Mouse (Mus musculus): Measurements from ENCODE around the gene Fam149b. TPM values are rescaled to one million over a fixed set of nuclear protein-coding genes. Genes with fewer than 3 reads are reported as not detected.

Fam149b gene
- polyA plus RNA-seq, 1 experiment from 2014 or later, result 13.5 TPM

GRCm38 (mm10) chr14:20393205-20393913 is 45.4 kb downstream of the Fam149b start, which contains the start of gene Mrps16:
Gene Mrps16 (minus strand): TSS chr14:20393634.
- ATAC-seq (ENCODE audit: low FRiP score, low TSS enrichment) (peak; percentile 98), DNase-seq (ENCODE audit: low spot score) (peak; percentile 98)
- H3K36me3 ChIP-seq (ENCODE audit: control insufficient read depth, insufficient read depth, low read length), result 0 out of 2 replicates have a peak, but pooled peaks cover 5% of the 10 kb centered on the region
- H3K27me3 ChIP-seq (ENCODE audit: control insufficient read depth, insufficient read depth, low read length), result no peaks in the 10 kb centered on the region
- peak within 1 kb of the TSS; percentile 58 for H3K4me2 ChIP-seq (replicated peaks; ENCODE audit: low read depth)
- peak within 1 kb of the TSS; percentile 86 for H3K27ac ChIP-seq (replicated peaks)
- H3K9me3 ChIP-seq (ENCODE audit: control insufficient read depth, low read length), result no peaks in the 10 kb centered on the region
- H3K9ac ChIP-seq (ENCODE audit: low read length), result peak within 1 kb of the TSS; percentile 88
- H3K4me1 ChIP-seq (replicated peaks; ENCODE audit: control insufficient read depth, insufficient read depth), result no peaks in the 10 kb centered on the region
- peak; percentile 93 for TF ChIP-seq CTCF (IDR thresholded peaks at IDR 0.05; ENCODE audit: low read depth)
- TF ChIP-seq EP300 (optimal IDR thresholded peaks at IDR 0.05), result no peak
- WGBS, result under 1% methylated on average over 64 of the region's 68 CpGs
- H3K4me3 ChIP-seq (ENCODE audit: low read depth, low read length), result peak within 1 kb of the TSS; percentile 78

GRCm38 (mm10) chr14:20397220-20397619 is 49.3 kb downstream of the Fam149b start:
- Histone ChIP-seq H3K9ac (ENCODE audit: low read length) (no peak overlapping the region), H3K4me1 (replicated peaks; ENCODE audit: control insufficient read depth, insufficient read depth) (no peaks in the 10 kb centered on the region), H3K27me3 (ENCODE audit: control insufficient read depth, insufficient read depth, low read length) (no peaks in the 10 kb centered on the region), H3K36me3 (ENCODE audit: control insufficient read depth, insufficient read depth, low read length) (no peaks in the 10 kb centered on the region), H3K9me3 (ENCODE audit: control insufficient read depth, low read length) (no peaks in the 10 kb centered on the region), H3K27ac (replicated peaks) (no peak overlapping the region), H3K4me2 (replicated peaks; ENCODE audit: low read depth) (no peak overlapping the region), H3K4me3 (ENCODE audit: low read depth, low read length) (no peak overlapping the region)
- 73% methylated on average over 9 of the region's 9 CpGs for WGBS
- TF ChIP-seq EP300 (optimal IDR thresholded peaks at IDR 0.05) (no peak), CTCF (IDR thresholded peaks at IDR 0.05; ENCODE audit: low read depth) (no peak)
- DNase-seq (ENCODE audit: low spot score) (no peak), ATAC-seq (ENCODE audit: low FRiP score, low TSS enrichment) (no peak)

GRCm38 (mm10) chr14:20398864-20399263 is 50.9 kb downstream of the Fam149b start:
- no peak for TF ChIP-seq EP300 (optimal IDR thresholded peaks at IDR 0.05)
- TF ChIP-seq CTCF (IDR thresholded peaks at IDR 0.05; ENCODE audit: low read depth), result peak; percentile 64
- Histone ChIP-seq H3K27me3 (ENCODE audit: control insufficient read depth, insufficient read depth, low read length) (no peaks in the 10 kb centered on the region), H3K9me3 (ENCODE audit: control insufficient read depth, low read length) (no peaks in the 10 kb centered on the region), H3K36me3 (ENCODE audit: control insufficient read depth, insufficient read depth, low read length) (no peaks in the 10 kb centered on the region), H3K4me3 (ENCODE audit: low read depth, low read length) (no peak overlapping the region), H3K4me1 (replicated peaks; ENCODE audit: control insufficient read depth, insufficient read depth) (no peaks in the 10 kb centered on the region), H3K9ac (ENCODE audit: low read length) (no peak overlapping the region), H3K4me2 (replicated peaks; ENCODE audit: low read depth) (no peak overlapping the region), H3K27ac (replicated peaks) (no peak overlapping the region)
- ATAC-seq (ENCODE audit: low FRiP score, low TSS enrichment), result 0 out of 2 replicates have a peak, but pooled peaks have one; percentile 15
- 32% methylated on average over 4 of the region's 4 CpGs for WGBS
- peak; percentile 51 for DNase-seq (ENCODE audit: low spot score)

- Histone ChIP-seq H3K4me1 (replicated peaks; ENCODE audit: control insufficient read depth, insufficient read depth) (no peaks in the 10 kb centered on the region), H3K9me3 (ENCODE audit: control insufficient read depth, low read length) (no peaks in the 10 kb centered on the region), H3K27ac (replicated peaks) (no peak overlapping the region), H3K36me3 (ENCODE audit: control insufficient read depth, insufficient read depth, low read length) (no peaks in the 10 kb centered on the region), H3K4me2 (replicated peaks; ENCODE audit: low read depth) (no peak overlapping the region), H3K4me3 (ENCODE audit: low read depth, low read length) (no peak overlapping the region), H3K9ac (ENCODE audit: low read length) (no peak overlapping the region), H3K27me3 (ENCODE audit: control insufficient read depth, insufficient read depth, low read length) (no peaks in the 10 kb centered on the region)
- 55% methylated on average over 1 of the region's 1 CpGs for WGBS
- TF ChIP-seq EP300 (optimal IDR thresholded peaks at IDR 0.05) (no peak), CTCF (IDR thresholded peaks at IDR 0.05; ENCODE audit: low read depth) (peak; percentile 78)
- peak; percentile 73; the same call in 1 of the 2 replicates for ATAC-seq (ENCODE audit: low FRiP score, low TSS enrichment)
- peak; percentile 46 for DNase-seq (ENCODE audit: low spot score)
Measured at GRCm38 (mm10) chr14:20400071-20400470, 52.1 kb downstream of the Fam149b start.

- Histone ChIP-seq H3K4me2 (replicated peaks; ENCODE audit: low read depth) (no peak overlapping the region), H3K9me3 (ENCODE audit: control insufficient read depth, low read length) (no peaks in the 10 kb centered on the region), H3K4me3 (ENCODE audit: low read depth, low read length) (no peak overlapping the region), H3K4me1 (replicated peaks; ENCODE audit: control insufficient read depth, insufficient read depth) (no peaks in the 10 kb centered on the region), H3K36me3 (ENCODE audit: control insufficient read depth, insufficient read depth, low read length) (no peaks in the 10 kb centered on the region), H3K27ac (replicated peaks) (no peak overlapping the region), H3K27me3 (ENCODE audit: control insufficient read depth, insufficient read depth, low read length) (no peaks in the 10 kb centered on the region), H3K9ac (ENCODE audit: low read length) (no peak overlapping the region)
- ATAC-seq (ENCODE audit: low FRiP score, low TSS enrichment) (no peak), DNase-seq (ENCODE audit: low spot score) (no peak)
- TF ChIP-seq CTCF (IDR thresholded peaks at IDR 0.05; ENCODE audit: low read depth), result no peak
- TF ChIP-seq EP300 (optimal IDR thresholded peaks at IDR 0.05), result no peak
- WGBS, result 55% methylated on average over 7 of the region's 7 CpGs
Measured at GRCm38 (mm10) chr14:20422257-20422656, 74.3 kb downstream of the Fam149b start.

- no peak overlapping the region for H3K9ac ChIP-seq (ENCODE audit: low read length)
- no peaks in the 10 kb centered on the region for H3K27me3 ChIP-seq (ENCODE audit: control insufficient read depth, insufficient read depth, low read length)
- H3K4me2 ChIP-seq (replicated peaks; ENCODE audit: low read depth), result no peak overlapping the region
- no peak overlapping the region for H3K4me3 ChIP-seq (ENCODE audit: low read depth, low read length)
- H3K9me3 ChIP-seq (ENCODE audit: control insufficient read depth, low read length), result no peaks in the 10 kb centered on the region
- H3K36me3 ChIP-seq (ENCODE audit: control insufficient read depth, insufficient read depth, low read length), result no peaks in the 10 kb centered on the region
- TF ChIP-seq CTCF (IDR thresholded peaks at IDR 0.05; ENCODE audit: low read depth), result no peak
- TF ChIP-seq EP300 (optimal IDR thresholded peaks at IDR 0.05), result no peak
- no peak overlapping the region for H3K27ac ChIP-seq (replicated peaks)
- WGBS, result 79% methylated on average over 6 of the region's 6 CpGs
- DNase-seq (ENCODE audit: low spot score) (no peak), ATAC-seq (ENCODE audit: low FRiP score, low TSS enrichment) (no peak)
- no peaks in the 10 kb centered on the region for H3K4me1 ChIP-seq (replicated peaks; ENCODE audit: control insufficient read depth, insufficient read depth)
Measured at GRCm38 (mm10) chr14:20423046-20423445, 75.1 kb downstream of the Fam149b start.
